Mouse (Mus musculus): Measurements from ENCODE around the gene Agap1. TPM values are rescaled to one million over a fixed set of nuclear protein-coding genes. Genes with fewer than 3 reads are reported as not detected.

Gene Agap1
- polyA plus RNA-seq, 1 experiment, result 12.1 TPM

DNA sequence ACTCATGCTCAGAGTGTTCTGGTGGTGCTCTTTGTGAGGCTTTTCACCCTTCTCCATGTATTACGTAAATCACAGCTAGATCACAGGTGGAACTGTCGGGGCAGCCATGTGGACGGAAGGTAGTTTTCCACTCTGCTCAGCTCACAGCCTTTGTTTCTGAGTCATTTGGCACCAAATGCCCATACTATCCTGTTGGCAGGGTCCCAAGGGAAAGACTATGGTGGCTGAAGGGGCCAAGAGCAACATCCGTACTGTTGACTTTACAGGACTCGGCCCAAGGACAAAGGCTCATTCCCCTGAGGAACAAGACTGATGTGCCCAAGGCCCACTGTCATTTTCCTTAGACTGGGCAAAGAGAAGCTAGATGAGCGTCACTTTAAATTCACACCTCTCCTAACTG is 30.0 kb upstream of the Agap1 start:
- H3K4me1 ChIP-seq (ENCODE audit: control insufficient read depth, insufficient read depth, low read length), result no peaks in the 10 kb centered on the region
- 79% methylated on average over 6 of the region's 6 CpGs for WGBS
- H3K4me3 ChIP-seq (replicated peaks; ENCODE audit: control insufficient read depth, low read depth, low read length), result no peak overlapping the region
- TF ChIP-seq CTCF (IDR thresholded peaks at IDR 0.05; ENCODE audit: control insufficient read depth, insufficient read depth, low read length) (no peak), POLR2A (IDR thresholded peaks at IDR 0.05; ENCODE audit: borderline replicate concordance, control insufficient read depth, low read depth, low read length) (no peak)
- H3K27ac ChIP-seq (ENCODE audit: control insufficient read depth, insufficient read depth, low read depth, low read length, poor library complexity), result no peak overlapping the region

DNA sequence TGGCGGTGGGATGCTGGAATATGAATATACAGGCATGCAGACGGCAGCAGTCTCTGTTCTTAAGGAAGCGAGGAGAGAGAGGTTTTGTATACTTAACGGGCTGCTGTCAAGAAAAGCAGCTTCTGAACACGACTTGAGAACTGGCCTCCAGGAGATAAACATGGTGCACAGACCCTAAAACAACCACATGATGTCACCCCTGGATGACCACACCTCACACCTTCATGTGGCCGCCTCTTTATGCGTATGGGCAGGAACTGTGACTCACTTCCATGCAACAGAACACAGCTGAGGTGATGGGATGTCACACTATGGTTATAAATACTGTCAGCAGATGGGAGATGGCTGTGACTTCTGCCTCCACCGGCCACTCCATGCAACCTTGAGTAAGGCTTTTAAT is 28.5 kb upstream of the Agap1 start:
- H3K4me3 ChIP-seq (replicated peaks; ENCODE audit: control insufficient read depth, low read depth, low read length), result no peak overlapping the region
- H3K4me1 ChIP-seq (ENCODE audit: control insufficient read depth, insufficient read depth, low read length), result no peaks in the 10 kb centered on the region
- 65% methylated on average over 8 of the region's 8 CpGs for WGBS
- no peak overlapping the region for H3K27ac ChIP-seq (ENCODE audit: control insufficient read depth, insufficient read depth, low read depth, low read length, poor library complexity)
- TF ChIP-seq POLR2A (IDR thresholded peaks at IDR 0.05; ENCODE audit: borderline replicate concordance, control insufficient read depth, low read depth, low read length), result no peak
- no peak for TF ChIP-seq CTCF (IDR thresholded peaks at IDR 0.05; ENCODE audit: control insufficient read depth, insufficient read depth, low read length)

DNA sequence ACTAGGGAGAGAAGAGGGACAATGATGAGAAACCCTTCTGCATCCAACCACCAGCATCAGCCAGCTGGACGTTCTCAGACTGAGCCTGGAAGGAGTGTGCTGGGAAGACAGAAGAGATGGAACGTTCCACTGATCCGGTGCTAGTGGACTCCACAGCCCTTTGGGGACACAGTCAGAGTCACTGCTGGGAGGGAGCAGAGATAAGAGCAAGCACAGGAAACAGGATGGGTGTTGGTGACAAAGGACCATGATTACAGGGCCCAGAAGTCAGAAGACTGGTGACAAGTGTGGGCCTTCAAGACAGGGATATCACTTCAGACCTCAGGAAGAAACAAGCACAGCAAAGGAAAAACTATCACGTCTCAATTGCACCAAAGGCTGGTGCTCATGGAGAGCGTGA is 25.9 kb upstream of the Agap1 start:
- Histone ChIP-seq H3K4me1 (ENCODE audit: control insufficient read depth, insufficient read depth, low read length) (no peaks in the 10 kb centered on the region), H3K4me3 (replicated peaks; ENCODE audit: control insufficient read depth, low read depth, low read length) (no peak overlapping the region), H3K27ac (ENCODE audit: control insufficient read depth, insufficient read depth, low read depth, low read length, poor library complexity) (no peak overlapping the region)
- WGBS, result 54% methylated on average over 5 of the region's 5 CpGs
- TF ChIP-seq POLR2A (IDR thresholded peaks at IDR 0.05; ENCODE audit: borderline replicate concordance, control insufficient read depth, low read depth, low read length) (no peak), CTCF (IDR thresholded peaks at IDR 0.05; ENCODE audit: control insufficient read depth, insufficient read depth, low read length) (no peak)

DNA sequence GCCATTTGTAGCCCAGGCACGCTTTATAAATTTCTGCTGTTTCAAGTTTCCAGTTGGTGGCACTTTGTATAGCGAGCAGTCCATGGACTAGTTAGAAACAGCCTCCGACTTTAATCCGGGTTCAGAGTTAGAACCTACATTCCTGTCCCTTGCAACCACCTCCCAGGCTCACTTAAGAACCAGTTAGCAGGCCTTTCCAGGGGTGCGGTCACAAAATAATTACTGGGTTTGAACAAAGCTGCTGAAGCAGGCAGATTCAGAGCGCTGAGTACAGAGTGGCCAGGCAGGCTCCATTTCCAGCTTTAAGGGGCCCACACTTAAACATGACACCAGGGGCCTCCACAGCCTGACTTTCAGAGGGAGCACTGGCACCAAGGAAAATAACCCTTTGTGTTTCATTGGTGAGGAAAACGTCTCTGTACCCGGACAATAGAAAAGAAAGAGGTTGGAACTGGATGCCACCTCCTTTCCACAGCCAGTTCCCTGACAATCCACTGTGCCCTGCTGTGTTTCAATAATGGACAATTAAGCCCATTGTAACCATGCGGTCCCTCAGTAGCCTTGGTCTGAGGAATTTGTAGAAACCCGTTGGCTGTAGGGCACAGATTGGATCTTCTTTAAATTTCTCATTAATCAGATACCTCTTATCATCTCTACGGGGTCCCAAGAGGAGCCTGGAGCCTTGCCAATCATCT is 24.5 kb upstream of the Agap1 start:
- no peaks in the 10 kb centered on the region for H3K4me1 ChIP-seq (ENCODE audit: control insufficient read depth, insufficient read depth, low read length)
- 87% methylated on average over 11 of the region's 11 CpGs for WGBS
- no peak overlapping the region for H3K27ac ChIP-seq (ENCODE audit: control insufficient read depth, insufficient read depth, low read depth, low read length, poor library complexity)
- TF ChIP-seq POLR2A (IDR thresholded peaks at IDR 0.05; ENCODE audit: borderline replicate concordance, control insufficient read depth, low read depth, low read length) (no peak), CTCF (IDR thresholded peaks at IDR 0.05; ENCODE audit: control insufficient read depth, insufficient read depth, low read length) (no peak)
- H3K4me3 ChIP-seq (replicated peaks; ENCODE audit: control insufficient read depth, low read depth, low read length), result no peak overlapping the region

DNA sequence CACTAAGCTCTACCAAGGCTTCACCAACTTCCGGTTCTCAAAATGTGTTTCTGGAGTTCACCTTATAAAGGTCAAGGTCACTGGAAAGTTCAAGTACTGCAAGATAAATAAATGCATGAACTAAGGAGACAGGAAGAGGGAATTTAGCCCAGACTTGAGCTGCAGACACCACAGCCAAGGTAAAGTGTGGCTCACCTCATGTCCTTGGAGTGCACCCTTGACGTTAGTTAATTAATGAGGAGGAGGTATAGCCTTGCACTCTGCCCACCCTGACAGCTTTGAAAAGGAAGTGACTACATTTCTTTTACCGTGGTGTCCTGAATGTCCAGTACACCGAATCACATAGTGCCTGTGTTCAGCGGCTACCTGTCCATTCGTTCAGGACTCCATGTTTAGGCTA is 15.3 kb upstream of the Agap1 start:
- Histone ChIP-seq H3K4me3 (replicated peaks; ENCODE audit: control insufficient read depth, low read depth, low read length) (no peak overlapping the region), H3K4me1 (ENCODE audit: control insufficient read depth, insufficient read depth, low read length) (no peaks in the 10 kb centered on the region), H3K27ac (ENCODE audit: control insufficient read depth, insufficient read depth, low read depth, low read length, poor library complexity) (no peak overlapping the region)
- TF ChIP-seq POLR2A (IDR thresholded peaks at IDR 0.05; ENCODE audit: borderline replicate concordance, control insufficient read depth, low read depth, low read length), result no peak
- TF ChIP-seq CTCF (IDR thresholded peaks at IDR 0.05; ENCODE audit: control insufficient read depth, insufficient read depth, low read length), result no peak
- WGBS, result 68% methylated on average over 6 of the region's 6 CpGs

DNA sequence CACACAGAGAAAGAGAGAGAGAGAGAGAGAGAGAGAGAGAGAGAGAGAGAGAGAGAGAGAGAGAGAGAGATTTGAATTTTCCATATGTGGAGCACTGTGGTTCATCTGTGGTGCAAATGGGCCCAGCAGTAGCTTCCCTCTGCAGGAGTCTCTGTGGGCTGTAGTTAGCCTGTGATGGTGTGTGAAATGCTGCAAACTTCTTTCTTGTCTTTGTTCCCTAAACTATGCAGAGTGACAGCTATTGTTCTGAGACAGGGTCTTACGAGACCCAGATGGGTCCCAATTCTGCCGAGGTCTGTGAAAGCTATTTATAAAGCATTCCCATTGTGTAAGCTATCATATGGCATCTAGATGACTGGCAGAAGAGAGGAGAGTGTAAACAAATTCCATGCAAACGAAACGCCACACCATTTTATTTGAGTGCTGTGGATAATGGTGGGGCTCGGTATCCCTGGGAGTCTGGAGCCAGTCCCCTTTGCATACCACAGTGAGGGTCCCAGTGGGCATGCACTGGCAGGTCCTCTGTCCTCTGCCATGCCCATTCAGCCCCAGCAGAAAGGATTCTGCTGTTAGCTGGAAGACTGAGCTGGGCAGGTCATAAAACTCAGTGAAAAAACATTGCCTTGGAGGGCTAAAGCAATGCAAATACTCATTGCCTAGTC is 13.2 kb upstream of the Agap1 start:
- 71% methylated on average over 5 of the region's 5 CpGs for WGBS
- no peak overlapping the region for H3K4me3 ChIP-seq (replicated peaks; ENCODE audit: control insufficient read depth, low read depth, low read length)
- no peaks in the 10 kb centered on the region for H3K4me1 ChIP-seq (ENCODE audit: control insufficient read depth, insufficient read depth, low read length)
- no peak for TF ChIP-seq CTCF (IDR thresholded peaks at IDR 0.05; ENCODE audit: control insufficient read depth, insufficient read depth, low read length)
- no peak for TF ChIP-seq POLR2A (IDR thresholded peaks at IDR 0.05; ENCODE audit: borderline replicate concordance, control insufficient read depth, low read depth, low read length)
- no peak overlapping the region for H3K27ac ChIP-seq (ENCODE audit: control insufficient read depth, insufficient read depth, low read depth, low read length, poor library complexity)

DNA sequence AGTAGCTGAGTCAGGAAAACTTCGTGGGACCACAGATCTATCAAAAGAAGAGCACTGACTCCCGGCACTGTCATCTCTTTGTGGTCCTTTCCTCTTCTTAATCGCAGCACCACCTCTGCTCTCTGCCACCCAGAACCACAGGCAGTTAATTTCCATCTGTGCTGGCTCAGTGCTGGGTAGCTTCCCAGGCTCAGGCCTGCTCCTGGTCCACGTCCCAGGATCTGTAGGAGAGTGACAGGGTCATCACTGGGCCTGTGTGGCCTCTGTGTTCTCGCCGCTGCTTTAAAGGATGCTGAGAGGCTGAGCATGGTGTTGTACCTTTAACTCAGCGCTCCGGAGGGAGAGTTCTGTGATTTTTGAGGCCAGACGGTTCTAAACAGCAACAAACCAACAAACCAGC is 11.1 kb upstream of the Agap1 start:
- H3K4me3 ChIP-seq (replicated peaks; ENCODE audit: control insufficient read depth, low read depth, low read length), result no peak overlapping the region
- no peak overlapping the region for H3K27ac ChIP-seq (ENCODE audit: control insufficient read depth, insufficient read depth, low read depth, low read length, poor library complexity)
- no peaks in the 10 kb centered on the region for H3K4me1 ChIP-seq (ENCODE audit: control insufficient read depth, insufficient read depth, low read length)
- TF ChIP-seq POLR2A (IDR thresholded peaks at IDR 0.05; ENCODE audit: borderline replicate concordance, control insufficient read depth, low read depth, low read length) (no peak), CTCF (IDR thresholded peaks at IDR 0.05; ENCODE audit: control insufficient read depth, insufficient read depth, low read length) (no peak)
- 78% methylated on average over 9 of the region's 9 CpGs for WGBS

DNA sequence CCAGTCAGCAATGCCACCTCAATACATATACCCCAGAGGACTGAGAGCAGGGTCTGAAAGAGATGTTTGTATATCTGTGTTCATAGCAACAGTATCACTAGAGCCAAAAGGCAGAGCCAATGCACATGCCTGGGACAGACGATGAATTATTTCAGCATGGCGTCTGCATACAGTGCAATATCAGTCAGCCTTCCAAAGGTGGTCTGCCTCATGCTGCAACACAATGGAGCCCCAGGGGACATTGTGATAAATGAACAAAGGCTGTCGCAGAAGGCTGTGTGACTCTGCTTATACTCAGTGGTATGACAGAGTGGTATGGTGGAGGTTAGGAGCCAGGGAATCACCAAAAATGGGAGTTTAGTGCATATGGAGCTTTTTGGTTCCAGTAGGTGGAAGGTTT is 10.6 kb upstream of the Agap1 start:
- 81% methylated on average over 3 of the region's 3 CpGs for WGBS
- no peaks in the 10 kb centered on the region for H3K4me1 ChIP-seq (ENCODE audit: control insufficient read depth, insufficient read depth, low read length)
- TF ChIP-seq POLR2A (IDR thresholded peaks at IDR 0.05; ENCODE audit: borderline replicate concordance, control insufficient read depth, low read depth, low read length), result no peak
- no peak overlapping the region for H3K4me3 ChIP-seq (replicated peaks; ENCODE audit: control insufficient read depth, low read depth, low read length)
- H3K27ac ChIP-seq (ENCODE audit: control insufficient read depth, insufficient read depth, low read depth, low read length, poor library complexity), result no peak overlapping the region

Measured in bone marrow, adult 2 months (tissue).